Mouse (Mus musculus): ENCODE results near the gene Ttc28. TPM values are rescaled to one million over a fixed set of nuclear protein-coding genes. Genes with fewer than 3 reads are reported as not detected.

The Ttc28 gene
- polyA plus RNA-seq, 1 experiment = 4.8 TPM

DNA sequence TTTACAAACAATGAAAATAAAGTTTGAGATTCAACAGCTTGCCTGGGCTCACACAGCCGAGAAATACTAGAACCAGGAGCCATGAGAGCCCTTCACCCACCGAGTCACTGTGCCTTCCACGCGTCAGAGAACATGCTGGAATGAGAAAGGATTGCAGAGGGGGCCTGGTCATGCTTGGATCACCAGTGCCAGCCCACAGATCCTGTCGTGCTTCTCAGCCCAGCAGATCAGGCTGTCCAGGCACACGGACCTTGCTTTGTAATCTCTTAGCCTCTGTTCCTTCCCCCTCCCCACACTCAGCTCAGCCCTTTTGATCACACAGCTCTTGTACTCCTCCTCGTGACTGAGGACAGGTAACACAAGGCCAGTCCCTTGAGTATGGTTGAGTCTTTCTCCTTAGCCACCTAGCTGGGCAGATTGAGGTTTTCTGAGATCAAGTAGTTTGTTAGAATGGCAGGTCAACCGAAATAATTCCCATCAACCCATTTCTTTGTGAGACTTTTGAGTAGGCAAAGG, 334.4 kb downstream of the Ttc28 start:
- no peak overlapping the region for H3K27ac ChIP-seq (ENCODE audit: control insufficient read depth, insufficient read depth, low read length)
- WGBS = 77% methylated on average over 8 of the region's 8 CpGs
- H3K27me3 ChIP-seq (ENCODE audit: control insufficient read depth, insufficient read depth, low read length) = no peaks in the 10 kb centered on the region
- H3K4me1 ChIP-seq (replicated peaks; ENCODE audit: control insufficient read depth, insufficient read depth, low read length) = peaks cover 8% of the 10 kb centered on the region
- DNase-seq = no peak
- TF ChIP-seq CTCF (IDR thresholded peaks at IDR 0.05; ENCODE audit: borderline replicate concordance, control insufficient read depth, extremely low read depth, insufficient read depth, low read length, poor library complexity) (no peak), POLR2A (IDR thresholded peaks at IDR 0.05; ENCODE audit: control insufficient read depth, extremely low read depth, insufficient read depth, low read length, poor library complexity) (no peak)
- H3K36me3 ChIP-seq (ENCODE audit: control insufficient read depth, insufficient read depth, low read length) = no peaks in the 10 kb centered on the region
- H3K4me3 ChIP-seq (ENCODE audit: control insufficient read depth, insufficient read depth, low read length) = no peak overlapping the region

DNA sequence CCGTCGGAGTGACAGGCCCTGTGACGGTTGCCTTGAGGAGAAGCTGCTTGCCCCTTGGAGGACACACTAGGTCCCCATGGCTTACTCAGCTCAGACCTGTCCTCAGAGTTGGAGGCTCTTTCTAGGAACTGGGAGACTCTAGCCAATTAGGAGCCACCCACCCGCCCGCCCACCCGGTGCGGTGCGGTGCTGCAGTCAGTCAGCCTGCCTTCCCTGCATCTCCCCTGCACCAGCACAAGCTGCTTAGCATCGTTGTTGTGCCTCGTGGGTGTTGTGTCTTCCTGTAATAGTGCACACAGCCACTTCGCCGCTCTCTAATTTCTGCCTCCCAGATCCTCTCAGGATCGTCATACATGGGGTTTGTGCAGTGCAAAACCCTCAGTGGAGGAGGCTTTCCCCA, 335.3 kb downstream of the Ttc28 start:
- Histone ChIP-seq H3K36me3 (ENCODE audit: control insufficient read depth, insufficient read depth, low read length) (no peaks in the 10 kb centered on the region), H3K4me3 (ENCODE audit: control insufficient read depth, insufficient read depth, low read length) (no peak overlapping the region), H3K4me1 (replicated peaks; ENCODE audit: control insufficient read depth, insufficient read depth, low read length) (peaks cover 10% of the 10 kb centered on the region), H3K27me3 (ENCODE audit: control insufficient read depth, insufficient read depth, low read length) (no peaks in the 10 kb centered on the region), H3K27ac (ENCODE audit: control insufficient read depth, insufficient read depth, low read length) (no peak overlapping the region)
- TF ChIP-seq POLR2A (IDR thresholded peaks at IDR 0.05; ENCODE audit: control insufficient read depth, extremely low read depth, insufficient read depth, low read length, poor library complexity) = no peak
- 89% methylated on average over 13 of the region's 13 CpGs for WGBS
- no peak for DNase-seq

DNA sequence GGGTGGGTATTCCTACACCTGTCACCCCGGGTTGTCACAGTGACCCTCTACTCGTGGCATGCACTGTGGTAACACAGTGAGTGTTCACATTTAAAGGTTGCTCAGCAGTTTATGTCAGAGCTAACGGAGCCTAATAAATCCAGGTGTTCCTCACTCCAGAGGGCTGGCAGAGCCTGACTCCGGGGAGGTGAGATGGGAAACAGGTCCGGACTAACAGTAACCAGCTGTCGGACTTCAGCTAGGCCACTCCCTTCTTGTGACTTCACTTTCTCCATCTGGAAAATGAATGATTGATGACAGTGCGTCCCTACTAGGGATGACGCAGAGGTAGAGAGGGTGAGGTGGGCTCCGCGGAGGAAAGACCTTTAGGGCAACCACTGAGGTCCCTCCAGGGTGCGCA, 336.1 kb downstream of the Ttc28 start:
- Histone ChIP-seq H3K4me1 (replicated peaks; ENCODE audit: control insufficient read depth, insufficient read depth, low read length) (peaks cover 18% of the 10 kb centered on the region), H3K4me3 (ENCODE audit: control insufficient read depth, insufficient read depth, low read length) (no peak overlapping the region), H3K27ac (ENCODE audit: control insufficient read depth, insufficient read depth, low read length) (no peak overlapping the region), H3K36me3 (ENCODE audit: control insufficient read depth, insufficient read depth, low read length) (no peaks in the 10 kb centered on the region), H3K27me3 (ENCODE audit: control insufficient read depth, insufficient read depth, low read length) (no peaks in the 10 kb centered on the region)
- DNase-seq = no peak
- 87% methylated on average over 11 of the region's 11 CpGs for WGBS
- TF ChIP-seq CTCF (IDR thresholded peaks at IDR 0.05; ENCODE audit: borderline replicate concordance, control insufficient read depth, extremely low read depth, insufficient read depth, low read length, poor library complexity) (no peak), POLR2A (IDR thresholded peaks at IDR 0.05; ENCODE audit: control insufficient read depth, extremely low read depth, insufficient read depth, low read length, poor library complexity) (no peak)

DNA sequence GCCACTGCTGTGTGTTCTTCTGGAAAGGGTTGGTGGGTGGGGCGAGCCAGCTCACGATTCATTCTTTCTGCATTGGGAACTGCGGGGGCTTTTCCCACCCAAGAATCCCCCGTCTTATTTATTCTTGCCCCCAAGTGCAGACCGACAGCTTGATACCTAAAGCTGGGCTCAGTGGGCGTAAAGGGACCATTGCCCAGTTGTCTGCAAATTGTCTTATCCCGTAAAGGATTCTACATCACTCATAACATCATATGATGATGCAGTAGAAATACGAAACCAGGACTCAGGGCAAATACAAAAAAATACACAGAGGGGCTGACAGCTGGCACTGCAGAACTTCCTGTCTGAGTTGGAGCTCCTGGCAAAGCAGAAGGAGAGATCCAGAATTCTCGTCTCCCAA, 336.6 kb downstream of the Ttc28 start:
- no peak overlapping the region for H3K27ac ChIP-seq (ENCODE audit: control insufficient read depth, insufficient read depth, low read length)
- no peaks in the 10 kb centered on the region for H3K27me3 ChIP-seq (ENCODE audit: control insufficient read depth, insufficient read depth, low read length)
- 97% methylated on average over 9 of the region's 9 CpGs for WGBS
- TF ChIP-seq CTCF (IDR thresholded peaks at IDR 0.05; ENCODE audit: borderline replicate concordance, control insufficient read depth, extremely low read depth, insufficient read depth, low read length, poor library complexity) (no peak), POLR2A (IDR thresholded peaks at IDR 0.05; ENCODE audit: control insufficient read depth, extremely low read depth, insufficient read depth, low read length, poor library complexity) (no peak)
- H3K36me3 ChIP-seq (ENCODE audit: control insufficient read depth, insufficient read depth, low read length) = no peaks in the 10 kb centered on the region
- H3K4me3 ChIP-seq (ENCODE audit: control insufficient read depth, insufficient read depth, low read length) = no peak overlapping the region
- no peak for DNase-seq
- H3K4me1 ChIP-seq (replicated peaks; ENCODE audit: control insufficient read depth, insufficient read depth, low read length) = peaks cover 23% of the 10 kb centered on the region

DNA sequence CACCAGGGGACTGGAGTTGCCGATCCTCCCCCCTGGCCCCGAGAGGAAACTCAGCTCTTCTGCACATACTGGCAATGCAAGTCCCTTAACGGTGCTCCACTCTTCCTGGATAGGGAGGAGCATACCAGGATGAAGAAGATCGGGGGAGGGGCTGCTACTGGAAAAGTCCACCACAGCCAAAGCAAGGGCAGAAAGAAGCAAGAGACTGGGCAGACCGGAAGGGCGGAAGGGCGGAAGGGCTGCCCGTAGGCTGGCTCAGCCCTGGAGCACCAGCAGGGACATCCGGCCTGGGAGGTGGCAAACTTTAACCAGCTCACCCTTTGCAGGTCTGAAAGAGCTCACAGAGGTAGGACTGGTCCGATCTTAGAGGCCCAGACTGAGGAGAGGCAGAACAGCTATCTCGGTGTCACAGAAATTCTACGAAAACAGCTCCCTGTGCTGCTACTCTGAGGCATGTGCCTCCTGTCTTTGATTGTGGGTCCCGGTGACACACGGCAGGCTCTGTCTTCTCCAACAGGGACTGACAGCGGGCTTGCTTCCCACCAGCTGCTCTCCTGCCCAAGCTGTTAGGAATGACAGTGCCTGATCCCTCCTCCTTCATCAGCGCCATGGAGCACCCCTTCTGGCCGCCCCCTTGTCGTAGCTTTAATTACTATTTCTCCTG, 338.0 kb downstream of the Ttc28 start:
- no peak for DNase-seq
- TF ChIP-seq POLR2A (IDR thresholded peaks at IDR 0.05; ENCODE audit: control insufficient read depth, extremely low read depth, insufficient read depth, low read length, poor library complexity) (no peak), CTCF (IDR thresholded peaks at IDR 0.05; ENCODE audit: borderline replicate concordance, control insufficient read depth, extremely low read depth, insufficient read depth, low read length, poor library complexity) (no peak)
- no peaks in the 10 kb centered on the region for H3K36me3 ChIP-seq (ENCODE audit: control insufficient read depth, insufficient read depth, low read length)
- WGBS = 96% methylated on average over 18 of the region's 18 CpGs
- H3K27ac ChIP-seq (ENCODE audit: control insufficient read depth, insufficient read depth, low read length) = no peak overlapping the region
- H3K4me3 ChIP-seq (ENCODE audit: control insufficient read depth, insufficient read depth, low read length) = no peak overlapping the region
- H3K4me1 ChIP-seq (replicated peaks; ENCODE audit: control insufficient read depth, insufficient read depth, low read length) = peaks cover 27% of the 10 kb centered on the region
- H3K27me3 ChIP-seq (ENCODE audit: control insufficient read depth, insufficient read depth, low read length) = no peaks in the 10 kb centered on the region

DNA sequence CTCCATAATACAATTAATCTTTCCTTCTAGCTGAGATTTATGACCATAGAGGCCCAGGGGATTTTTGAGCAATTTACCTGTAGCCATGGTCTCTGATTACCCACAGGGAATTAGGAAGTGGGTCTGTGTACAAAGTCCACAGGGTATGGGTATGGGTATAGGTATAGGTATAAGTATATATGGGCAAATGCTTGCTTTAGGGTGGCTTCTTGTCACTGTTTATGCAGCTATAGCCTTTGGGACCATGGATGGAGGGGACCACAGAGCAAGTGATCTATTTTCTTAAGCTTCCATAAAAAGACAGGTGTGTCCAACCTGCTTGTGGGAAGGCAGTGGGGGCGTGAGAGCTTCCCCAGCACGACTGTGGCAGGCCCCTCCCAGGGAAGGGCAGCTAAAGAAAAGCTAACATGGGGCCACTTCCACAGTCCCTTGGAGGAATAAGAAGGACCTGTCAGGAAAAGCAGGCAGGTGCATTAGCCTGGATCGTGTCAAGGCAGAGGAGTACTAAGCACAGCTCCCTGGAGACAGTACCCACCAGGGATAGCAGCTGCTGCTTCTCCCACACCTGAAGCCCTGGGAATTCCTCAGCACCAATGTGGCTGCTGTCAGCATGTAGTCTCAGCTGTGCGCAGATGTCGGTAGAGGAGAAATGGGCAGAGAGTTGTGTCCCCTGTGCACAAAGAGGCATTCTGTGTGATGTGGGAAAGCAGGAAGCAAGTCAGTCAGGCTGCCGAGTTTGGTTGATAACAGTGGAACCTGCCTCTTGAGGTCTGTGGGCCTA, 338.7 kb downstream of the Ttc28 start:
- Histone ChIP-seq H3K4me1 (replicated peaks; ENCODE audit: control insufficient read depth, insufficient read depth, low read length) (peaks cover 27% of the 10 kb centered on the region), H3K36me3 (ENCODE audit: control insufficient read depth, insufficient read depth, low read length) (no peaks in the 10 kb centered on the region), H3K4me3 (ENCODE audit: control insufficient read depth, insufficient read depth, low read length) (no peak overlapping the region), H3K27ac (ENCODE audit: control insufficient read depth, insufficient read depth, low read length) (no peak overlapping the region), H3K27me3 (ENCODE audit: control insufficient read depth, insufficient read depth, low read length) (no peaks in the 10 kb centered on the region)
- 45% methylated on average over 6 of the region's 6 CpGs for WGBS
- TF ChIP-seq POLR2A (IDR thresholded peaks at IDR 0.05; ENCODE audit: control insufficient read depth, extremely low read depth, insufficient read depth, low read length, poor library complexity) (no peak), CTCF (IDR thresholded peaks at IDR 0.05; ENCODE audit: borderline replicate concordance, control insufficient read depth, extremely low read depth, insufficient read depth, low read length, poor library complexity) (no peak)
- no peak for DNase-seq
